15 mouse cellular contexts compared by ENCODE assay signal in the genomic region with DNA sequence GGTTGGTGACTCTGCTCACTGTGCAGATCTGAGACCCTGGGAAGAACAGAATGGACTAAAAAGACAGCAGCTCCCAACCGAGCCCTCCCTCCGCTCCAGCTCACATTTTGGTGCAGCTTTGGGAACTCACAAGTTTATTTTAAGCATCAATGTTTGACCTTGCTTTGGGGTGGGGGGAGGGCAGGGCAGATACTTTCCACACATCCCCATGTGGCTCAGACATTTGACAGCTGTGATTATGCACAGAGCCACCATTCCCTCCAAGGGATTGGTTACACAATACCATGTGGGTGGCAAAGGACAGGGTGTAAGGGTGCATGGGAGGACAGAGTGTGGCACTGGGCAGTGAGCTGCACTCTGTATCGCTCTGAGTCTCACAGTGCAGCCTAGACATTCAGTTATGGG.
DNase-seq lines count a peak whose midpoint lies in the region; ATAC-seq and TF ChIP-seq lines count a peak whose summit lies in the region.
"Had no signal": no experiment of that assay in that cellular context is flagged by ENCODE, and none has a peak within 500 bp of the region (broad histone marks: within the 10 kb centered on the region; RNA-seq: fewer than 3 reads in every experiment).

No protein-coding gene starts in this region.

- intact Hi-C loops in heart, postnatal 14 days (cut with DNase I), result no loop called here

- H3K4me1 ChIP-seq in forebrain, postnatal 0 days (ENCODE audit: insufficient read depth), result no peaks in the 10 kb centered on the region
- no peaks in the 10 kb centered on the region for H3K4me1 ChIP-seq in forebrain, embryonic 13.5 days
- H3K4me1 ChIP-seq in liver, postnatal 0 days (ENCODE audit: insufficient read depth), result no peaks in the 10 kb centered on the region
- H3K4me1 ChIP-seq: embryonic facial prominence, embryonic 13.5 days; limb, embryonic 15.5 days; neural tube, embryonic 12.5 days had no signal

- no peak for TF ChIP-seq EP300 in liver, postnatal 0 days (IDR thresholded peaks at IDR 0.05; ENCODE audit: low read depth)

- H3K4me2 ChIP-seq in forebrain, postnatal 0 days (ENCODE audit: low read depth), result no peak overlapping the region
- no peak overlapping the region for H3K4me2 ChIP-seq in forebrain, embryonic 13.5 days
- H3K4me2 ChIP-seq in liver, postnatal 0 days (ENCODE audit: low read depth, low read length), result no peak overlapping the region
- H3K4me2 ChIP-seq: embryonic facial prominence, embryonic 13.5 days; hindbrain, embryonic 14.5 days; limb, embryonic 15.5 days; neural tube, embryonic 12.5 days had no signal

- peak; percentile 60; the same call in 1 of the 2 replicates for ATAC-seq in forebrain, postnatal 0 days
- no peak for ATAC-seq in forebrain, embryonic 13.5 days
- ATAC-seq in CD4-positive, CD25-positive, alpha-beta regulatory T cell, adult 4 months, result no peak
- ATAC-seq in liver, postnatal 0 days, result no peak
- ATAC-seq: forebrain, embryonic 16.5 days had no signal

- no peak for DNase-seq in forebrain, postnatal 0 days
- peak; percentile 62 to 84 for DNase-seq in heart, adult 18-20 months
- DNase-seq in heart, postnatal 14 days, result peak; percentile 42 to 48
- peak; percentile 74 for DNase-seq in lung, postnatal 36 days
- DNase-seq in liver, postnatal 0 days, result no peak
- no peak for DNase-seq in kidney, postnatal 4 days
- DNase-seq: B cell, adult 2 months; kidney, adult 9 months had no signal

- 80% methylated on average over 3 of the region's 3 CpGs for WGBS in forebrain, postnatal 0 days
- 82% methylated on average over 3 of the region's 3 CpGs for WGBS in forebrain, embryonic 13.5 days
- 66% methylated on average over 3 of the region's 3 CpGs for WGBS in liver, postnatal 0 days (ENCODE audit: insufficient replicate concordance)

- H3K36me3 ChIP-seq in forebrain, postnatal 0 days (ENCODE audit: insufficient read depth), result no peaks in the 10 kb centered on the region
- no peaks in the 10 kb centered on the region for H3K36me3 ChIP-seq in forebrain, embryonic 13.5 days (ENCODE audit: poor library complexity, severe bottlenecking)
- H3K36me3 ChIP-seq in liver, postnatal 0 days (replicated peaks; ENCODE audit: insufficient read depth, low read length), result no peaks in the 10 kb centered on the region
- H3K36me3 ChIP-seq: embryonic facial prominence, embryonic 13.5 days; limb, embryonic 15.5 days; neural tube, embryonic 12.5 days had no signal

- no peak overlapping the region for H3K27ac ChIP-seq in forebrain, postnatal 0 days (ENCODE audit: low read depth, low read length)
- H3K27ac ChIP-seq in forebrain, embryonic 13.5 days, result no peak overlapping the region
- H3K27ac ChIP-seq in liver, postnatal 0 days (ENCODE audit: low read depth), result no peak overlapping the region
- H3K27ac ChIP-seq: embryonic facial prominence, embryonic 13.5 days; hindbrain, embryonic 14.5 days; limb, embryonic 15.5 days; neural tube, embryonic 12.5 days had no signal

- no peaks in the 10 kb centered on the region for H3K9me3 ChIP-seq in forebrain, postnatal 0 days (ENCODE audit: low read length)
- H3K9me3 ChIP-seq in forebrain, embryonic 13.5 days (replicated peaks), result no peaks in the 10 kb centered on the region
- no peaks in the 10 kb centered on the region for H3K9me3 ChIP-seq in liver, postnatal 0 days (ENCODE audit: low read length)
- H3K9me3 ChIP-seq: embryonic facial prominence, embryonic 13.5 days; limb, embryonic 15.5 days; neural tube, embryonic 12.5 days had no signal

- H3K9ac ChIP-seq in forebrain, postnatal 0 days, result no peak overlapping the region
- no peak overlapping the region for H3K9ac ChIP-seq in forebrain, embryonic 13.5 days
- H3K9ac ChIP-seq in liver, postnatal 0 days (replicated peaks), result no peak overlapping the region
- H3K9ac ChIP-seq: embryonic facial prominence, embryonic 13.5 days; hindbrain, embryonic 14.5 days; limb, embryonic 15.5 days; neural tube, embryonic 12.5 days had no signal

- H3K27me3 ChIP-seq in forebrain, postnatal 0 days (ENCODE audit: insufficient read depth, low read length), result no peaks in the 10 kb centered on the region
- H3K27me3 ChIP-seq in forebrain, embryonic 13.5 days, result no peaks in the 10 kb centered on the region
- H3K27me3 ChIP-seq in liver, postnatal 0 days (ENCODE audit: insufficient read depth, low read length), result no peaks in the 10 kb centered on the region
- H3K27me3 ChIP-seq: embryonic facial prominence, embryonic 13.5 days; limb, embryonic 15.5 days; neural tube, embryonic 12.5 days had no signal

- TF ChIP-seq CTCF in forebrain, postnatal 0 days (IDR thresholded peaks at IDR 0.05; ENCODE audit: low read depth), result no peak
- TF ChIP-seq CTCF in liver, postnatal 0 days (IDR thresholded peaks at IDR 0.05; ENCODE audit: low read depth), result no peak

- H3K4me3 ChIP-seq in forebrain, postnatal 0 days (ENCODE audit: low read depth, low read length), result no peak overlapping the region
- H3K4me3 ChIP-seq in forebrain, embryonic 13.5 days, result no peak overlapping the region
- no peak overlapping the region for H3K4me3 ChIP-seq in liver, postnatal 0 days (ENCODE audit: low read depth, low read length)
- H3K4me3 ChIP-seq: embryonic facial prominence, embryonic 13.5 days; limb, embryonic 15.5 days; neural tube, embryonic 12.5 days had no signal

Comparison
In these comparisons a context has a peak if more than half of its experiments do, and no peak if none do; other contexts are left out.
1. DNase-seq: peak in heart, adult 18-20 months (2 of 2), heart, postnatal 14 days (2 of 2) and lung, postnatal 36 days (single experiment); none in forebrain, postnatal 0 days (single experiment), liver, postnatal 0 days (single experiment) and kidney, postnatal 4 days (0 of 2).